Mouse (Mus musculus) limb, embryonic 10.5 days (tissue): ENCODE measurements around the gene Crx. TPM values are rescaled to one million over a fixed set of nuclear protein-coding genes. Genes with fewer than 3 reads are reported as not detected.

Experiments used
- DNase-seq: peaks from one replicate; pipeline ENCODE4 v3.0.0-alpha.2; 2017; ENCODE audit warnings: low spot score
- H3K27ac ChIP-seq: fragments of 300-500 bp; sonication (generic); 2 replicates; pipeline ENCODE4 v1.5.1; 2016; ENCODE audit warnings: mild to moderate bottlenecking
- H3K27me3 ChIP-seq: fragments of 300-500 bp; sonication (generic); 2 replicates; pipeline ENCODE4 v1.6.1; 2016; ENCODE audit warnings: low read depth, mild to moderate bottlenecking; ENCODE audit not compliant: poor library complexity, severe bottlenecking
- H3K36me3 ChIP-seq: fragments of 300-500 bp; sonication (generic); 2 replicates; pipeline ENCODE4 v1.6.1; 2016; ENCODE audit warnings: mild to moderate bottlenecking, moderate library complexity
- H3K4me1 ChIP-seq: fragments of 300-500 bp; sonication (generic); 2 replicates; pipeline ENCODE4 v1.6.1; 2016
- H3K4me3 ChIP-seq: fragments of 300-500 bp; sonication (generic); 2 replicates; pipeline ENCODE4 v1.5.1; 2016; ENCODE audit warnings: mild to moderate bottlenecking, moderate library complexity
- H3K9me3 ChIP-seq: fragments of 300-500 bp; sonication (generic); replicated peaks from 2 replicates; pipeline ENCODE4 v1.6.1; 2016; ENCODE audit warnings: mild to moderate bottlenecking
- WGBS: fragments of 180-500 bp; shearing (Covaris S2); methylation state at CpG from one replicate; pipeline ENCODE4 v1.1.7; 2016; 5-methylcytosine and 5-hydroxymethylcytosine counted together
- polyA plus RNA-seq: library from polyadenylated mRNA; unstranded; fragments of >200 nt; fragmentation: Nextera tagmentation; extraction: Ambion mirVana; gene quantifications from 2 replicates; pipeline ENCODE4 v1.2.1, GENCODE M21; 2016

The Crx gene
- polyA plus RNA-seq, 1 experiment from 2014 or later: not detected

DNA sequence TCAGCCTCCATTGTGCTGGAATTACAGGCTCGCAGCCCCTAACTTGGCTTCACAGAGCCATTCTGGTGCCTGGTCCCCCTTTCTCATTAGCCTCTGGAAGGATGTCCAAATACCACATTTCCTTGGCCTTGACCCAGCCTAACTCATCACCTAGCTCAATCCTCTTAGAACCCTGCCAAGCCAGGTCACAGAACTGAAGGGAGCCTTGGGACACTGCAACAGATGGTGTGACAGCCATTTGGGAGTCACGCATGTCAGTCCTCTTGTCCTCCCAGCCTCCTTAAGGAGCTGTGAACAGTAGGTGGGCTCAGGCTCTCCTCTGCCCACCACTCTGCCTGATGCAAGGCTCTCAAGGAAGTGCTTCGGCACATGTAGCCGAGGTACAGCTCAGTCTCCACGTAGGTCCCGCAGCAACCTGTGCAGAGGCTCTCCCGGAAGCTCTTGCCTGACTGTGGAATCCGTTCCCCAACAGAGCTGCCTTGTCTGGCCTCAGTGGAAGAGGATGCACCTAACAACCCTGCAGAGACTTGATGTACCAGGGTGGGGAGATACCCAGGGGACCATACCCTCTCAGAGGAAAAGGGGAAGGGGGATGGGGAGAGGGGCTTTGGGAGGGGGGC, 28.3 kb upstream of the Crx start:
- H3K27me3 ChIP-seq: no peaks in the 10 kb centered on the region
- H3K4me1 ChIP-seq: 0 out of 2 replicates have a peak, but pooled peaks cover 3% of the 10 kb centered on the region
- H3K9me3 ChIP-seq: no peaks in the 10 kb centered on the region
- 77% methylated on average over 8 of the region's 8 CpGs for WGBS
- H3K27ac ChIP-seq: no peak overlapping the region
- H3K4me3 ChIP-seq: no peak overlapping the region
- DNase-seq: no peak
- H3K36me3 ChIP-seq: no peaks in the 10 kb centered on the region

DNA sequence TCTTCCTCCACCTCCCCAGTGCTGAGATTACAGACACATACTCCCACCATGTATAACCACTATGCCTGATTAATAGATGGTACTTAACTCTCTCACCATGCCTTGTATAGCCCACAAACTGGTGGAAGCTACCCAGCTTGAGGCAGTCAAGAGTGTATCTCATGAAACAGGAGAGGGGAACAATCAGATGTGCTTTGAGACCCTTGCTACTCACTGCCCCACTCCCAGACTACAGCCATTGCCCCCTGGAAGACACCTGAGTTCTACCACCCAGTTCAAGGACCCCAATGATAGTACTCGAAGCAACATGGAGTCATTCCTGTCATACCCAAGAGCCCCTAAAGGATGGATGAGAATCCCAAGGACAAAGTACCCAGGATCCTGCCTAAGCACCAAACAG, 26.8 kb upstream of the Crx start:
- Histone ChIP-seq H3K4me3 (no peak overlapping the region), H3K27me3 (no peaks in the 10 kb centered on the region), H3K9me3 (no peaks in the 10 kb centered on the region), H3K36me3 (no peaks in the 10 kb centered on the region), H3K27ac (no peak overlapping the region), H3K4me1 (no peaks in the 10 kb centered on the region)
- no peak for DNase-seq
- 90% methylated on average over 1 of the region's 1 CpGs for WGBS

DNA sequence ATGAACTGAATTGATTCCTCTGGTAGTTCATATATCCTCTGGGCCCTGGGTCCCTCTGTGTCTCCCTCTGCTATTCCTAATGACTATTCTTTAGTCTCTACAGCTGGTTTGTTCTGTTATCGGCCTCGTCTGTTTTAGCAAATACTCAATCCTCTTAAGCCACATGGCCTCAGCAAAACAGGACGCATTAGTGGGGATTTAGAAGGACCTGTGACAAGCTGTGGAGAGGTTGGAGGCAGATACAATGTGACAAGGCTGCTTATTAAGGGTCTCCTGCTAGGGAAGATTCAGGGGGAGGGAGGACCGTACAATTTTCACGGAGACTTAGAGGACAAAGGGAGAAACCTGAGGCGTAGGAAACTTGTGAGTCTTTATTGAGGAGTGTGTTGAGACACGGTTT, 26.1 kb upstream of the Crx start:
- WGBS: 86% methylated on average over 7 of the region's 7 CpGs
- no peaks in the 10 kb centered on the region for H3K27me3 ChIP-seq
- no peak for DNase-seq
- H3K9me3 ChIP-seq: no peaks in the 10 kb centered on the region
- H3K27ac ChIP-seq: no peak overlapping the region
- no peaks in the 10 kb centered on the region for H3K4me1 ChIP-seq
- no peak overlapping the region for H3K4me3 ChIP-seq
- H3K36me3 ChIP-seq: no peaks in the 10 kb centered on the region

DNA sequence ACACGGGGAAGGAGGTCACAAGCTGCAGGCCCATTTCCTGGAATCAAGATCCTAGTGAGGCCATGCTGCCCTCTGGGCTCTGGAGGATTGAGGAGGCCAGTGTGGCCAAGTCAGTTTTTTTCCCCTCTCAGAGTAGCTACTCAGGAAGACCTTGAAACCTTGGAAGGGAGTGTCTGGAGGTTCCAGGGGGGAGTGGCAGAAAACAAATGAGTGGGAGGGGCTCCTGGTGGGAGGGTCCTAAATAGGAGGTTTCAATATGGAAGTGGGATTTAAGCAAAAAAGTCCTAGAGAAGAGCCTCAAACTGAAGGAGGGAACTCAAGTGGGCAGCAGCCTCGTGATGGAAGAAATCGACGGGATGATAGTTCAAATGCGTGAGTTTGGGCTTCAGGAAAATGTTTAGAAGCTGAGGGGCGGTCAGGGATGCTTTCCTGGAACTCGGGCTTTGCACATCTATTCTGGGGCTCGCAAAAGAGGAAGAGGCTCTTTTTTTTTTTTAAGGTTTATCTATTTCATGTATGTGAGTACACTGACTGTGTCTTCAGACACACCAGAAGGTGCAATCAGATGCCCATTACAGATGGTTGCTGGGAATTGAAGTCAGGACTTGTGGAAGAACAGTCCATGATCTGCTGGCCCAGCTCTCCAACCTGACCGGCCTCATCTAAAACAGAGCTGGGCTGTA, 21.7 kb upstream of the Crx start:
- WGBS: 82% methylated on average over 9 of the region's 9 CpGs
- no peaks in the 10 kb centered on the region for H3K36me3 ChIP-seq
- H3K4me3 ChIP-seq: no peak overlapping the region
- H3K9me3 ChIP-seq: no peaks in the 10 kb centered on the region
- no peaks in the 10 kb centered on the region for H3K4me1 ChIP-seq
- H3K27me3 ChIP-seq: no peaks in the 10 kb centered on the region
- no peak for DNase-seq
- no peak overlapping the region for H3K27ac ChIP-seq

DNA sequence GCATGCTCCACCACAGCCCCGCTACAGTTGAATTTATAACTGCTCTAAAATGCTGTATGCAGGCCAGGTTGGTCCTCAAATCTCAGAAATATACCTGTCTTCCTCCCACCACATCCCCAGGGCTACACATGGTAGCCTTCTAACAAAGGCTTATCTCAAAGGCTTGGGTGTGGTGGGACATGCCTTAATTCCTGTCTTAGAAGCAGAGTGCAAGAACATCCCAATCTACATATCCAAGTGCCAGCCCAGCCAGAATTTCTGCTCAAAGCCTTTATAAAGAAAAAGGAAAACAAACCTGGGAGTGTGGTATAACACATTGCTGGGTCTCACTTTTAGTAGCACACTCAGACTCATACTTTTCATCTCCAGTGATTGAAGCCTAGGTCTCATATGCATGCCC, 14.5 kb upstream of the Crx start:
- Histone ChIP-seq H3K4me3 (no peak overlapping the region), H3K4me1 (no peaks in the 10 kb centered on the region), H3K27ac (no peak overlapping the region), H3K36me3 (no peaks in the 10 kb centered on the region), H3K9me3 (no peaks in the 10 kb centered on the region), H3K27me3 (no peaks in the 10 kb centered on the region)
- WGBS: 78% methylated on average over 1 of the region's 1 CpGs
- DNase-seq: no peak

DNA sequence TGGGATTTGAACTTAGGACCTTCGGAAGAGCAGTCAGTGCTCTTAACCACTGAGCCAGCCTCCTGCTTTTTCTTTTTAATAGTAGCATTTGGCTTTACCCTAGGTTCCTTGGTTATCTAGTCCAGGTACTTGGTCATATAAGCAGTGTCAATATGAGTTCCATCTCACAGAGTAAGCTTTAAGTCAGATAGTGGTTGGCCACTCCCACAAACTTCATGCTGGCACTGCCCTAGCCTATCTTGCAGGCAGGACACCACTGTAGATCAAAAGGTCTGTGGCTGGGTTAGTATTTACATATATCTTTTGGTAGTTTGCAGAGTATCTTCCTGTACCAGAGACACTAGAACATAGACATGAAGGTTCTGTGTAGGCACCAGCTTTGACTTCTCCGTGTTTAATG, 4.4 kb upstream of the Crx start:
- H3K9me3 ChIP-seq: no peaks in the 10 kb centered on the region
- H3K4me3 ChIP-seq: no peak overlapping the region
- DNase-seq: no peak
- 90% methylated on average over 2 of the region's 2 CpGs for WGBS
- no peaks in the 10 kb centered on the region for H3K4me1 ChIP-seq
- H3K27ac ChIP-seq: no peak overlapping the region
- no peaks in the 10 kb centered on the region for H3K27me3 ChIP-seq
- H3K36me3 ChIP-seq: no peaks in the 10 kb centered on the region

DNA sequence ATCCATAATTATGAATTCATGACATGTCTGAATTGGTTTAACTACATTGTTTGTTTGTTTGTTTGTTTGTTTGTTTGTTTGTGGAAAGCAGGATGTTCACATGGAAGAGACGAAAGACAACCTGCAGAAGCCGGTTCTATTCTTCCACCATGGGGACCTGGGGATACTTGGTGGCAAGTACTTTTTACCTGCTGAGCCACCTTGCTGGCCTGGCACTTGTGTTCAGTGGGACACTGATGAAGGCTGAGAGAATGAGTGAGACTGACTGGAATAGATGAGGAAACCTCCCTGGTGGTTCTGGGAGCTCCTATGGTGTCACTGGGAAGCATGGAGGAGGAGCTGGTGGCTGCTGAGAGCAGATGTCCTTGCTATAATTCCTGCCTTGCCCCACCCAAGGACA, 2.5 kb upstream of the Crx start, which contains the start of gene Crxos:
Gene Crxos (plus strand): TSS at position 301 of the 400 bp plus-strand sequence.
- Histone ChIP-seq H3K27me3 (no peaks in the 10 kb centered on the region), H3K4me1 (no peaks in the 10 kb centered on the region), H3K4me3 (no peak within 1 kb of the TSS), H3K9me3 (no peaks in the 10 kb centered on the region), H3K36me3 (no peaks in the 10 kb centered on the region), H3K27ac (no peak within 1 kb of the TSS)
- DNase-seq: no peak
- WGBS: 94% methylated on average over 2 of the region's 2 CpGs

DNA sequence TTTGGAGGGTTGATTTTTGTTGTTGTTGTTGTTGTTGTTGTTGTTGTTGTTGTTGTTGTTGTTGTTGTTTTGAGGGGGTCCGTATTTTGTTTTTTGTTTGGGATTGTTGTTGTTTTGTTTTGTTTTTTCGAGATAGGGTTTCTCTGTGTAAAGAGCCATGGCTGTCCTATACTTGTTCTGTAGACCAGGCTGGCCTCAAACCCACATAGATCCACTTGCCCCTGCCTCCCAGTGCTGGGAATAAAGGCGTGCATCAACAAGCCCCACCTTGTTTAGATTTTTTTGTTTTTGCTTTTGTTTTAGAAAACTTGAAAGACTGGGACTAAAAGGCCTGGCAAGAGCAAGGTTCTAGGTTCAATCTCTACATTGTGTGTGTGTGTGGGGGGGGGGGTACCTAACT, 2.1 kb upstream of the Crx start:
- Histone ChIP-seq H3K27me3 (no peaks in the 10 kb centered on the region), H3K9me3 (no peaks in the 10 kb centered on the region), H3K4me1 (no peaks in the 10 kb centered on the region), H3K27ac (no peak overlapping the region), H3K4me3 (no peak overlapping the region), H3K36me3 (no peaks in the 10 kb centered on the region)
- no peak for DNase-seq
- WGBS: 77% methylated on average over 3 of the region's 3 CpGs

DNA sequence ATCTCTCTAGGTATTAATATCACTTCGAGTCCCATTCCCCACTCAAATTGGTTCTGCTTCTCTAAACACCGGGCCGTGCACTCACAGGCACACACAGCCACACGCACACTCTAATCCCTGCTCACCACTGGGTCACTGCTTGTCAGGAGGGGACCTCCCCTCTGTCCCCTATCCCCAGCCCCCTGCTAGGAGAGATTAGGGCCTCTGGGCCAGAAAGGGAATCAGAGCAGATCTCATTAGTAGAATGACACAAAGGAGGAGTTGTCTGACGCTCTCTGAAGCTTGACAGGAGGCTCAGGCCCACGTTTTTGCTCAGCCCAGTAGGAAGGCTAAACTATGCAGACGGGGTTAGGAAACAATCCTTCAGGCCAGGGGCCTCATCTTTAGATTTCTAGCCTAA, 1.6 kb upstream of the Crx start:
- Histone ChIP-seq H3K36me3 (no peaks in the 10 kb centered on the region), H3K9me3 (no peaks in the 10 kb centered on the region), H3K27me3 (no peaks in the 10 kb centered on the region), H3K4me3 (no peak overlapping the region), H3K27ac (no peak overlapping the region), H3K4me1 (no peaks in the 10 kb centered on the region)
- no peak for DNase-seq
- 25% methylated on average over 7 of the region's 7 CpGs for WGBS

DNA sequence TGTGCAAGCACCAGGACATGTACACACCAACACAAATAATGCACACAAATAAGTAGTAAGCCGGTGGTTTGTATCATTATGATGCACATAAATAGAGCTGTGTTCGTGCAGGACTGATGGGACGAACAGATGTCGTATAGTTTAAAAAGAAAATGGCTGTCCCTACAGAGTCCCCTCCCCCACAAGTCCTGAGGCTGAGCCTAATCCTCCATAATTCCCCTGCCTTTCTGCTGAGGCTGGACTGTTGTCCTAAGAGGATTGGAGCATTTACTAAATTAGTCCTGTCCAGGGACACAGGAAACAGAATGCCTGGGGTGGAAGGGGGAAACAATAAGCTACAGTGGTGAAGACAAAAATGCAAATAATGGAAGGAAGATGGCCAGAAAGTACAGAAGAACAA, 15.7 kb downstream of the Crx start:
- no peaks in the 10 kb centered on the region for H3K4me1 ChIP-seq
- no peaks in the 10 kb centered on the region for H3K9me3 ChIP-seq
- H3K27ac ChIP-seq: no peak overlapping the region
- H3K36me3 ChIP-seq: no peaks in the 10 kb centered on the region
- H3K27me3 ChIP-seq: no peaks in the 10 kb centered on the region
- no peak overlapping the region for H3K4me3 ChIP-seq
- WGBS: 81% methylated on average over 4 of the region's 4 CpGs
- no peak for DNase-seq

DNA sequence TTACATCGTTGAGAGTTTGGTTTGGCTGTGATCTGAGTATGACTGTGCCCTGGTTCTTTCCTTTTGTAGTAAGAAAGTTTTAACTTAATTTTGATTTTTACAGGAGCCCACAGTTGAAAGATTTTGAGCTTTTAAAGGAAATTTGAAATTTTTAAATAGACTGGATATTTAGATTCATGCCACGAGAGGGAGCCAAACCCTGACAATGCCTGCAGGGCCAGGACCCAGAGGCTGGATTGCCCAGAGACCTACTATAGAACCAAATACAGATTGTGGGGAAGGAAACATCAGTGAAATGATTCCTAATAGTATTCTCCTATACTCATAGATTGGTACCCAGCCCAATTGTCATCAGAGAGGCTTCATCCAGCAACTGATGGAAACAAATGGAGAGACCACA, 20.1 kb downstream of the Crx start:
- DNase-seq: no peak
- WGBS: 39% methylated on average over 2 of the region's 2 CpGs
- no peak overlapping the region for H3K27ac ChIP-seq

DNA sequence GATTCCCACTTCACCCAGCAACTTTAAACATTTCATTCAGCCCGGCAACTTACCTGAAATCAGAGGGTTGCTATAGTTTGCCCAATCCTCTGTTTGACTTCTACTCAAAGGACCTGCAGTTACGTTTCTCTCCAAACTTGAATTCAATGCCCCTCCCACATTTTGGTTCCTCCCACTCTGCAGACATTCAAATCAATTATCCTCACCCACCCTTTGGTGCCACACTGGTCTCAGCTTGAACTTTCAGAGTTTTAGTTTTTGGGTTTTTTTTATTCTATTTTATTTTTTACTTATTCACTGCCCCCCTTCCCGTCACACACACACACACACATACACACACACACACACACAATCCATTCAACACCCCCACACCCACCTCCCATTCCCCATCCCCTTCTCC, 40.2 kb downstream of the Crx start, which contains the start of gene Obox6:
Gene Obox6 (minus strand): TSS at position 101 of the 400 bp plus-strand sequence.
- Histone ChIP-seq H3K9me3 (0 out of 2 replicates have a peak, but pooled peaks cover 5% of the 10 kb centered on the region), H3K4me1 (no peaks in the 10 kb centered on the region), H3K27ac (no peak within 1 kb of the TSS), H3K27me3 (no peaks in the 10 kb centered on the region), H3K4me3 (no peak within 1 kb of the TSS), H3K36me3 (no peaks in the 10 kb centered on the region)
- 89% methylated on average over 3 of the region's 3 CpGs for WGBS
- DNase-seq: no peak

More for the DNA sequence above, 20.1 kb downstream of the Crx start:
- Histone ChIP-seq H3K27me3 (no peaks in the 10 kb centered on the region), H3K4me3 (no peak overlapping the region), H3K4me1 (no peaks in the 10 kb centered on the region), H3K9me3 (no peaks in the 10 kb centered on the region), H3K36me3 (no peaks in the 10 kb centered on the region)
